Mouse (Mus musculus) heart, postnatal 25 days (tissue): ENCODE measurements around the gene Atp6v1g2. TPM values are rescaled to one million over a fixed set of nuclear protein-coding genes. Genes with fewer than 3 reads are reported as not detected.

Experiments
- DNase-seq: peaks from one replicate; pipeline ENCODE4 v3.0.0; 2022; ENCODE audit warnings: low spot score
- intact Hi-C: fragments of 180-260 bp; cut with DNase I; formaldehyde crosslinking; loops from one replicate; pipeline ENCODE4 v1.15.1; 2025
- total RNA-seq, 2 experiments: library from RNA; stranded (reverse); gene quantifications; 2 replicates each; pipeline ENCODE4 v1.2.3; 2021

Atp6v1g2 gene
- total RNA-seq, 2 experiments from 2014 or later, result 2.5 to 2.8 TPM

DNA sequence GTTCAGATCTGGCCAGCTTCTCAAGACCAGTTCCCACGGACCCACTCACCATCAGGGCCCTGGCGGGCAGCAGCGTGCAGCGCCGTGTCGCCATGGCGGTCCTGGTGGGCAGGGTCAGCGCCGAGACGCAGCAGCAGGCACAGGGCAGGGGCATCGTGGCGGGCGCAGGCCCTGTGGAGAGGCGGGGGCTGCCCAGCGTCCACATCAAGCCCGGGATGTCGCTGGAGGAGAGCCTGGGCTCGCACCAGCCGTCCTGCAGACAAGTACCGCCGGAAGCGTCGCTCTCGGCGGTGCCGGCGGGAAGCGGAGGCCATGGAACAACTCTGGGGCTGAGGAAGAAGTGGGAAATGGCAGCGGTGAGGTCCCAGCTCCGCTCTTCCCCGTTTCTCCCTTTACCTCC, 1.4 kb downstream of the Atp6v1g2 start:
- DNase-seq, result peak; percentile 31
- intact Hi-C loops, result loop anchor here (5.0 to 10.0 kb wide), 3 partner anchors 113 to 233 kb away; partner anchors contain the start of genes Csnk2b, Gpank1, Sapcd1 and Vars

DNA sequence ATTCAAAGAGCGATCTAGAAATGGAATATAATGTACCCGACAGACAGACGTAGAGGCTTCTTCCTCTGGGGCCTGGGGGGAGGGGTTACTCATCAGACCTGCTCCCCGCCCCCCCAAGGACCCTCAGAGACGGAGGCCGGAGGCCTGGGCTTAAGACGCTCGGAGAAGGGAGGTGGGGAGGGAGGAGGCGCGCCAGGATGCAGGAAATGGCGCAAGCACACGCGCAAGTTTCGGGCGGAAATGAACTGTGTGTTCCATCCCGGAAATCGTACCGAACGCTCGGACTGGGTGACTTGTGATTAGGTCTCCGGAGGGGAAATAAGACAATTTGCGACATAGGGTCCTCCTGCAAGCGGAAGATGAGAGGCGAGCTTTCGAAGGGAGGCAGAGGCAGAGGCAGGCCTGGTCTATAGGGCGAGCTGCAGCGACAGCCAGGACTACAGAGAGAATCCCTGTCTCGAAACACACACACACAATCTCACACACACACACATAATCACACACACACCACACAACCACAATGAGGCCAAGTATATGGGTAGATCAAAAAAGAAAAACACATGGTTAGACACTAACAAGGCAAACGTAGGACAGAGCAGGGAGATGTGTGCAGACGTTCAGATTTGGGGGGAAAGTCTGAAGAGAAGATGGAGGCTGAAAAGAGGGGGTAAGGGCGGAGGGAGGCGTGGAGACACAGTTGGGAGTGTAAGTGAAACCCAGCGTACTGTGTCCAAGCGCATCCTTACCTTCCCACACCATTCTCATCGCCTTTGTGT, 2.3 kb downstream of the Atp6v1g2 start, which contains the start of gene Nfkbil1:
Gene Nfkbil1, minus strand, starts transcription at position 179 of the 776 bp plus-strand sequence.
- intact Hi-C loops, result loop anchor here (5.0 to 10.0 kb wide), 3 partner anchors 114 to 234 kb away; partner anchors contain the start of genes Csnk2b, Gpank1, Sapcd1 and Vars
- peak; percentile 86 for DNase-seq

DNA sequence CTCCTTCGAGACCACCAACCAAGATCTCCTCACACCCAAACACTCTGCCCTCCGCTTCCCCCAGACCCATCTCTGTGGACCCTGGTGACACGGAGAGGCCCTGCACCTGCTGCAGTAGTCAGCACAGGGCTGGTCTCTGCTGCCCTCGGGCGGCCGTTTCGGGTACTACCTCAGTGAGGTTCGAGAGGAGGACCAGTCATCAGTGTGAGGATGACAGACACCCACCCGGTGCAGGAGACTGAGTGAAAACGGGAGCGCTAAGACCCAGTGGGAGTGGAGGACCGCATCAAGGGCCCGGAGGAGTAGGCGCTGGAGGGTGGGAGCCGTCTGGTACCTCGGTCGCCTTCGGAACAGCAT, 2.9 kb downstream of the Atp6v1g2 start:
- peak; percentile 83 for DNase-seq
- intact Hi-C loops, result loop anchor here (5.0 to 10.0 kb wide), 3 partner anchors 114 to 234 kb away; partner anchors contain the start of genes Csnk2b, Gpank1, Sapcd1 and Vars

DNA sequence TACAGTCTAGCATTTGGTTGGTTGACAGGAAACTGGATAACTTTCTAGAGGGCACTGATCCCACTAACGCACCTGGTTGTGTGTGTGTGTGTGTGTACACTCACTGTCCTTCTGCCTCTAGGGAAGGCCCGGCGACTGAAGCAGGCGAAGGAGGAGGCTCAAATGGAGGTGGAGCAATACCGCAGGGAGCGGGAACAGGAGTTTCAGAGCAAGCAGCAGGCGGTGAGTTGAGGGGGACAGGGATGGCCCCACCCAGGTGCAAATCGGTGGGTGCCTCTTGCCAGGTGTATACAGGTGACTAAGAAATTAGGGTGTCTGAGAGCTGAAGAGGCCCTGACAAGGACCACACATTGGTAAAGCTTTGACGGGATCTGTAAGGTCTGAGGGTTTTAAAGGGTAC, 3.5 kb downstream of the Atp6v1g2 start:
- no peak for DNase-seq
- intact Hi-C loops, result loop anchor here (5.0 to 10.0 kb wide), 3 partner anchors 115 to 235 kb away; partner anchors contain the start of genes Csnk2b, Gpank1, Sapcd1 and Vars

GRCm38 (mm10) chr17:35237504-35237903, 4.0 kb downstream of the Atp6v1g2 start:
- DNase-seq, result no peak
- intact Hi-C loops, result loop anchor here (5.0 to 10.0 kb wide), 3 partner anchors 115 to 235 kb away; partner anchors contain the start of genes Csnk2b, Gpank1, Sapcd1 and Vars

GRCm38 (mm10) chr17:35239700-35240099, 6.2 kb downstream of the Atp6v1g2 start:
- DNase-seq, result no peak
- intact Hi-C loops, result loop anchor here (5.0 to 10.0 kb wide), 3 partner anchors 117 to 237 kb away; partner anchors contain the start of genes Csnk2b, Gpank1, Sapcd1 and Vars

DNA sequence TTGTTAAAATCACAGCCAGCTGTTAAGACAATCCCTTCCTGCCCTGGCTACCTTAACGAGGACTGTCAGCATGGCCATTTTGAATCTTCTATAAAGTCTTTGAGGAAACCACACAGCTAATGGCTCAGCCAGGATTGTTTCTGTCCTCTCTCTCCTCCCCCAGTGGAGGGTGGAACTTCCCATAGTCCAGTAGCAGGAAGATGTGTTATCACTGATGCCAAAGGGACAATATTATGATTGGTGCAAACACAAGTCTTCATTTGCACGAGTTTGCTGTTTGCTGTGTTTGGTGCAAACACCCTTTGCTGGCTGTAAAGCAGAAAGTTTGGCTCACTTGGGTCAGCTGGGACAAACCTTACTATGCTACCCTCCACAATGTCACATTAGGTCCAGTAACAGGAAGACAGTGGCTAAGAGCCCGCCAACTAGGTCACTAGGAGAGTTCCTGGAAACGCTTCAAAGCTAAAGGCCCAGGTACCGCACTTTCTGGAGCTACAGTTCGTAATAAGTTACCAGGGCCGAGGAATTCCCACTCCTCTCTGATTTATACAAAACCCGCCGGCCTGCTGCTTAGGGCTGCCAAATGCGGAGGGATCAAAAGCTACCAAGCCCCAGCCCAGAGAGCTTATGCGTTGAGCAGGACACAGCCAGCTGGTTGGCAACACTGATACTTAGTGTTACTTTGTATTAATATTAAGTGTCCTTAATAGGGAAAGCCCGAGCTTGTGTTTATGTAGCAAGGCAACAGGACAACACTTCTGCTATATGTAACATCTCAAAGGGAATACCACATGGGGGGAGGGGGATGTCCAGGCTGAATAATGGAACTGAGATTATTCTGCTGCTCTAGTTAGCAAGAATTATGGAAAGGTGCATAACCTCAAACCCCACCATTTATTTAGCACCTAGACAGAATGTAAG, 7.2 kb downstream of the Atp6v1g2 start:
- no peak for DNase-seq

GRCm38 (mm10) chr17:35241305-35242014, 8.0 kb downstream of the Atp6v1g2 start, which contains the start of gene Ddx39b:
TSS of gene Ddx39b (plus strand) at chr17:35241746.
- intact Hi-C loops, result no loop called here

More for the DNA sequence above, 7.2 kb downstream of the Atp6v1g2 start:
- intact Hi-C loops, result no loop called here

DNA sequence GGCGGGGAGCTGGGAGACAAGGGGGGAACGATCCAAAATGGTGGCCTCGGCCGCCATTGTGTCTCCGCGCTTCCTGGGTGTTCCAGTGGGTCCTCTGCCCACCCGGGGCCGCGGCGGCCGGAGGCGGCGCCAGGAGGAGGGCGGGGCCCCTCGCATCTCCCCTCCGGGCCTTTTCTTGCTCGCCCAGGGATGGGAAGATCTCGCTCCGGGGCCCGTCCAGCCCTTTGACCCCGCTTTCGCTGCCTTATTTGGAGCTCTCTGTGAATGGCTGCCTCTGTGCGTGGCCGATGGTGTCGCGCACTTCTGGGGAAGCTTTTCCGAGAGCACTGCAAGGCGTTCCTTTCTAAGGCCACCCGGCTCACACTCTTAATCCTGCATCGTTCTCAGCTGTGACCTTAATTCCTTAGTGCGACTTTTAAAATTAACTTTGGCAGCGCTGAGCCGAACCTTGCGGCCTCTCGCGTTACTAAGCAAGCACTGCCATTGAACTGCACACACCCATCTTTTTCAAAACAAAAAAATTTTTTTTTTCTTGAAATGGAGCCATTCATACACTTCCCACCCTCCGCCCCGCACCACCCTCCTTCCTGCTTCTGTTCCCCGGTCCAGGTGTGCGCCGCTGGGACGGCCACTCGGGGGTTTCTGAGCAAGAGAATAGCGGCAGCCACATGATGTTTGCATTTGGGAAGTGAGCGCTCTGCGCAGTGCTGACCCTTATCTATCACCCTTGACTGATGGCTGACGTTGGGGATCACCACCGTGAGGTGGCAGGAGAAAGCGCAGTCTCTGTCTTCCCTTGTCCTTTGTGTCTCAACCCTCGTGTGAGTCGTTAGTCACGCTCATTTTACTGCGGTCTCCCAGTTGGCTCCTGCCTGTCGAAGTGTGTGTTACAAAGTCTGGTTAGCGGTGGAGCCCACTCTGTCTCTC, 8.8 kb downstream of the Atp6v1g2 start:
- intact Hi-C loops, result no loop called here
- no peak for DNase-seq

More at GRCm38 (mm10) chr17:35241305-35242014, 8.0 kb downstream of the Atp6v1g2 start, which contains the start of gene Ddx39b:
- DNase-seq, result peak; percentile 94

GRCm38 (mm10) chr17:35243086-35243485, 9.6 kb downstream of the Atp6v1g2 start:
- intact Hi-C loops, result no loop called here
- no peak for DNase-seq

- intact Hi-C loops, result no loop called here
- no peak for DNase-seq
Measured at GRCm38 (mm10) chr17:35244999-35245398, 11.5 kb downstream of the Atp6v1g2 start.

- intact Hi-C loops, result loop anchor here (2.0 kb wide), 1 partner anchor 61 kb away; no protein-coding TSS in a partner anchor
- DNase-seq, result no peak
Measured at GRCm38 (mm10) chr17:35245731-35246623, 12.5 kb downstream of the Atp6v1g2 start.

- intact Hi-C loops, result loop anchor here (2.0 kb wide), 1 partner anchor 60 kb away; no protein-coding TSS in a partner anchor
- no peak for DNase-seq
Measured at GRCm38 (mm10) chr17:35247144-35247543, 13.7 kb downstream of the Atp6v1g2 start.

GRCm38 (mm10) chr17:35248986-35249385, 15.5 kb downstream of the Atp6v1g2 start:
- DNase-seq, result no peak
- intact Hi-C loops, result no loop called here

GRCm38 (mm10) chr17:35249451-35250197, 16.2 kb downstream of the Atp6v1g2 start:
- no peak for DNase-seq
- intact Hi-C loops, result no loop called here

DNA sequence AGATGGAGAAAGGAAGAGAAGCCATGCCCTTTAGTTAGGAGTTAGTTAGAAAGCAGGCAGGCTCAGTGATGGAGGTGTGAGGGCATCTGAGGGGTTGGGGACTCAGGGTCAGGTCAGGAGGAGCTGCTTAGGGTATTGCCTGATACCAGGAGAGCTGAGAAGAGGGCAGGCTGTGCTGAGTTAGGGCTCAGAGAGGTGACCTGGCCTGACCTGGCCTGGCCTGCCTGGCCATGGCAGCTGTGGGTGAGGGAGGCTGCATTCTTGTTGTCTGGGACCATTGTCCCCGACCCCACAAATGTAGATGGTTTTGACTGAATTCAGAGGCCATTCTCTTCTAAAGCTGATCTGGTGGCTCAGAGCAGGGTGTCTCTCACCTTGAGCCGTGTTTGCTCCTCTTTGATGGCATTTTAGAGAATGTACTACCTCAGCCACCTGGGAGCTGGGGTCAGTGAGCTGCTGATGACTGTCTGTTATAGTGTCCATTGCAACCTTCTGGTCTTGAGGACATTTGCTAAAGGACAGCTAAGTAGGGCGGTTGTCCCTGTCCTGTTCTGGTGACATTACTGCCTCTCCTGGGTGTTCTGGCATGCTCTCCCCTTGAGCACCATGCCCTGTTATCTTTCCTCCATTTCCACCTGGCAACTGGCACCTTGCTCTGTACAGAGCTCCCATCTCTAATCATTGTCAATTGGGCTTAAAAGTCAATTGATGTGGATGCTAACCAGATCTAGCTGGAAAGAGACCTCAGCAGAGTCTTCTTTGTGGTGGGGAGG, 17.1 kb downstream of the Atp6v1g2 start:
- no peak for DNase-seq
- intact Hi-C loops, result no loop called here
